ENCODE assay signal across 28 mouse cellular contexts in the genomic region with DNA sequence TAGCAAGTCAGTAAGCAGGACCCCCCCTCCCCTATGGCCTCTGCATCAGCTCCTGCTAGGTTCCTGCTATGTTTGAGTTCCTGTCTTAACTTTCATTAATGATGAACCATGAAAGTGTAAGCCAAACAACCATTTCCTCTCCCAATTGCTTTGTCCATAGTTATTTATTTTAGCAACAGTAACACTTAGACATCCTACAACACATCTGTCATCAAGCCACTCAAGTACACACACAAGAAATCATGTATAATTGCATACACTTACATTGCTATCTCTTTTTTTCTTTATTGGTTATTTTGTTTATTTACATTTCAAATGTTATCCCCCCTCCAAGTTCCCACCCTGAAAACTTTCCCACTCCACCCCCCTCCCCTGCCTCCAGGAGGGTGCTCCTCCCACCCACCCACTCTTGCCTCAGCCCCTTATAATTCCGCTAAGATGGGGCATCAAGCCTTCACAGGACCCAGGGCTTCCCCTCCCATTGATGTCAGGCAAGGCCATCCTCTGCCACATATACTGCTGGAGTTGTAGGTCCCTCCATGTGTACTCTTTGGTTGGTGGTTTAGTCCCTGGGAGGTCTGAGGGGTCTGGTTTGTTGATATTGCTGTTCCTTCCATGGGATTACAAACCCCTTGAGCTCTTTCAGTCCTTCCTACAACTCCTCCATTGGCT.
"Had no signal": no experiment of that assay in that cellular context is flagged by ENCODE, and none has a peak within 500 bp of the region (broad histone marks: within the 10 kb centered on the region; RNA-seq: fewer than 3 reads in every experiment).

No protein-coding gene starts in this region.

- H3K9ac ChIP-seq: embryonic facial prominence, embryonic 12.5 days; embryonic facial prominence, embryonic 13.5 days; embryonic facial prominence, embryonic 15.5 days; forebrain, embryonic 12.5 days; forebrain, embryonic 13.5 days; forebrain, embryonic 15.5 days; forebrain, postnatal 0 days had no signal

- H3K4me3 ChIP-seq: embryonic facial prominence, embryonic 10.5 days; embryonic facial prominence, embryonic 12.5 days; embryonic facial prominence, embryonic 13.5 days; embryonic facial prominence, embryonic 15.5 days; erythroblast, embryonic 14.5 days; forebrain, embryonic 10.5 days; forebrain, embryonic 12.5 days; forebrain, embryonic 13.5 days; forebrain, embryonic 15.5 days; gastrocnemius, adult 2 months had no signal

- H3K27ac ChIP-seq: embryonic facial prominence, embryonic 10.5 days; embryonic facial prominence, embryonic 12.5 days; embryonic facial prominence, embryonic 13.5 days; embryonic facial prominence, embryonic 15.5 days; forebrain, embryonic 10.5 days; forebrain, embryonic 12.5 days; forebrain, embryonic 13.5 days; forebrain, embryonic 15.5 days; gastrocnemius, adult 2 months had no signal

- H3K4me1 ChIP-seq: embryonic facial prominence, embryonic 10.5 days; embryonic facial prominence, embryonic 12.5 days; embryonic facial prominence, embryonic 13.5 days; embryonic facial prominence, embryonic 15.5 days; forebrain, embryonic 10.5 days; forebrain, embryonic 12.5 days; forebrain, embryonic 13.5 days; forebrain, embryonic 15.5 days had no signal

- ATAC-seq: forebrain, embryonic 13.5 days; forebrain, embryonic 14.5 days; forebrain, embryonic 15.5 days; forebrain, embryonic 16.5 days; forebrain, postnatal 0 days had no signal

- H3K36me3 ChIP-seq: embryonic facial prominence, embryonic 10.5 days; embryonic facial prominence, embryonic 12.5 days; embryonic facial prominence, embryonic 13.5 days; embryonic facial prominence, embryonic 15.5 days; forebrain, embryonic 10.5 days; forebrain, embryonic 12.5 days; forebrain, embryonic 15.5 days had no signal

- DNase-seq: cerebellum, adult 2 months; cerebellum, adult 8-10 months; cerebellum, adult 9-10 months; cerebellum, adult 9-11 months; cerebellum, postnatal 10 days; cerebellum, postnatal 14 days; cerebellum, postnatal 25 days; cerebellum, postnatal 36 days; embryo, embryonic 11 days; forebrain, postnatal 0 days; gastrocnemius, adult 2 months; gastrocnemius, postnatal 10 days; gastrocnemius, postnatal 14 days; gastrocnemius, postnatal 25 days; gastrocnemius, postnatal 36 days; heart, adult 11 months; heart, adult 18-20 months had no signal

- H3K4me2 ChIP-seq: embryonic facial prominence, embryonic 12.5 days; embryonic facial prominence, embryonic 13.5 days; embryonic facial prominence, embryonic 15.5 days; forebrain, embryonic 12.5 days; forebrain, embryonic 13.5 days; forebrain, embryonic 15.5 days had no signal

- H3K9me3 ChIP-seq: embryonic facial prominence, embryonic 10.5 days; embryonic facial prominence, embryonic 12.5 days; embryonic facial prominence, embryonic 13.5 days; embryonic facial prominence, embryonic 15.5 days; forebrain, embryonic 10.5 days; forebrain, embryonic 12.5 days; forebrain, embryonic 13.5 days; forebrain, embryonic 15.5 days had no signal

- H3K27me3 ChIP-seq: embryonic facial prominence, embryonic 12.5 days; embryonic facial prominence, embryonic 13.5 days; embryonic facial prominence, embryonic 15.5 days; forebrain, embryonic 12.5 days; forebrain, embryonic 13.5 days; forebrain, embryonic 15.5 days had no signal
